Mouse (Mus musculus) lung, embryonic 15.5 days (tissue): ENCODE data around the gene Lrrc7. TPM values are rescaled to one million over a fixed set of nuclear protein-coding genes. Genes with fewer than 3 reads are reported as not detected.
"Not testable (repeated sequence)": the region's sequence is repeated elsewhere in the genome, so short reads cannot be mapped to it uniquely, and the experiment has no call there.

Experiments
- ATAC-seq: fragments of 200-750 bp; cut with Nextera tagmentation; 2 replicates; pipeline ENCODE4 v1.8.0; 2017; ENCODE audit warnings: moderate number of reproducible peaks, borderline replicate concordance; ENCODE audit not compliant: low FRiP score, low TSS enrichment; ENCODE audit errors: extremely low read depth
- H3K27ac ChIP-seq: fragments of 300-500 bp; sonication (generic); 2 replicates; pipeline ENCODE4 v1.5.1; 2015; ENCODE audit warnings: moderate library complexity, mild to moderate bottlenecking, inconsistent platforms
- H3K27me3 ChIP-seq: fragments of 300-500 bp; sonication (generic); 2 replicates; pipeline ENCODE4 v1.6.1; 2015; ENCODE audit warnings: inconsistent platforms
- H3K36me3 ChIP-seq: fragments of 300-500 bp; sonication (generic); 2 replicates; pipeline ENCODE4 v1.6.1; 2015; ENCODE audit warnings: inconsistent platforms
- H3K4me1 ChIP-seq: fragments of 300-500 bp; sonication (generic); 2 replicates; pipeline ENCODE4 v1.6.1; 2015; ENCODE audit warnings: inconsistent platforms
- H3K4me2 ChIP-seq: fragments of 300-500 bp; sonication (generic); 2 replicates; pipeline ENCODE4 v1.6.1; 2015; ENCODE audit warnings: inconsistent platforms, mild to moderate bottlenecking, moderate library complexity
- H3K4me3 ChIP-seq: fragments of 300-500 bp; sonication (generic); 2 replicates; pipeline ENCODE4 v1.5.1; 2015; ENCODE audit warnings: mild to moderate bottlenecking, inconsistent platforms
- H3K9ac ChIP-seq: fragments of 300-500 bp; sonication (generic); 2 replicates; pipeline ENCODE4 v1.6.1; 2015; ENCODE audit warnings: inconsistent platforms
- H3K9me3 ChIP-seq: fragments of 300-500 bp; sonication (generic); 2 replicates; pipeline ENCODE4 v1.6.1; 2016; ENCODE audit warnings: inconsistent platforms
- WGBS: fragments of 180-500 bp; shearing (Covaris S2); methylation state at CpG from one replicate; pipeline ENCODE4 v1.1.7; 2015; 5-methylcytosine and 5-hydroxymethylcytosine counted together
- polyA plus RNA-seq: library from polyadenylated mRNA; unstranded; fragments of >200 nt; fragmentation: Nextera tagmentation; extraction: Ambion mirVana; gene quantifications from 2 replicates; pipeline ENCODE4 v1.2.1, GENCODE M21; 2015

Lrrc7 gene
- polyA plus RNA-seq, 1 experiment from 2014 or later, result 0.17 TPM

DNA sequence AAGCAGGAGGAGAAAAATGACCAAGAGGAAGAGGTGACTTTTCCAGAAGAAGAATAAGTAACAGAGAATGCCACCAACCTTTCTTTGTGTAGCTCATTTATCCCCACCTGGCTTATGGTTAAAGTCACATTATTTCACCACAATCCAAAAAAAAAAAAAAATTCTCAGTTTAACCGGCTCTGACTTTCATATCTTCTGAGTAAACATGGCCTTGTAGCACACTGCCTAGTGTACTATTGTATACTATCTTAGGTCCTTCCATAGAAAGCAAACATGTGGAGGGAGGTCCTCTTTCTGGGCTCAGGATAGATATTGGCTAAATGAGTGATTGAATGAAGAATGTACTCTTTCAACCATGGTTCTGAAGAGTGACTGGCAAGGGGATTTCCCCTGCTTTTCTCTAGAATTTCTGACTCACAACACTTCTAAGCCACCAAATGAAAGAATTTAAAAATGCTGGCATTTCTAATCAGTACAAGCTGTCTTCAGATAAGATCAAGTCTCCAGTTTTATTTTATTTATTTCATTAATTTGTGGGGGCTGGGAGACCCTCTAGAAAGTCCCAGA is 400.0 kb downstream of the Lrrc7 start:
- no peaks in the 10 kb centered on the region for H3K27me3 ChIP-seq
- no peaks in the 10 kb centered on the region for H3K36me3 ChIP-seq
- H3K4me1 ChIP-seq, result no peaks in the 10 kb centered on the region
- no peak overlapping the region for H3K9ac ChIP-seq
- no peak overlapping the region for H3K27ac ChIP-seq
- WGBS, result 73% methylated on average over 1 of the region's 1 CpGs
- ATAC-seq, result no peak
- no peak overlapping the region for H3K4me3 ChIP-seq
- H3K4me2 ChIP-seq, result no peak overlapping the region
- no peaks in the 10 kb centered on the region for H3K9me3 ChIP-seq

DNA sequence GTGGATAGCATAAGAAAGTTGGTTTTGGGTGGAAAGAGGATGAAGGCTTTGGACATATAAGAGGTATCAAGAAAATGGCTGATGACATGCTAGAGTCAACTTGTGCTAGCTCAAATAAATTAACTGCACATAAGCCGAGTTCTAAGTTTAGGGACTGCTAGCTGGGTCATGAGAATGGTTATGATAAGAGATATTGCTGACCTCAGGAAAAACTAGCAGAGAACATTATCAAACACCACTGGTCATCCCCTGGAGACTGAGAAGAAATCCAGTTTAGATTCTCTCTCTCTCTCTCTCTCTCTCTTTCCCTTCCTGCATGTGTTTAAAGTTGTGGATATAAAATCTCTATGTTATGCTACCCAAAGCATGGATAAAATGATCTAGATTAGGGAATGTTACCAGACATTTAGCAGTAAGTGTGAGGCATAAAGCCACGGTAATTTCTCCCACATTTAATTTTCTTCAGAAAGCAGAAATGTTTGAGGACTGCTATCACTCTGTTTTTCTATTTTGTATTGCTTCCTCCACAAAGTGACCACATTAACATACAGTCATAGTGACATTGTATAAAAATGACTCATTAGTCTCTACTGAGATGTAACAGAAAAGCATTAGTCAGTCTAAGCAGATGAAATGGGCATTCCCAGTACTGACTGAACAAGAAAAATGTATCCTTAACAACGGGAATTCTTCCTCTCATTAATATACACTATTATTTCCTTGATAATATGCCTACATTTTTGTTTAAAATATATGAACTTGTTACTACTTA is 406.3 kb downstream of the Lrrc7 start:
- 62% methylated on average over 3 of the region's 3 CpGs for WGBS
- ATAC-seq, result no peak

GRCm38 (mm10) chr3:158154134-158154533 is 407.9 kb downstream of the Lrrc7 start:
- Histone ChIP-seq H3K9ac (no peak overlapping the region), H3K9me3 (no peaks in the 10 kb centered on the region), H3K27ac (no peak overlapping the region), H3K4me1 (no peaks in the 10 kb centered on the region), H3K27me3 (no peaks in the 10 kb centered on the region), H3K4me2 (no peak overlapping the region), H3K36me3 (no peaks in the 10 kb centered on the region), H3K4me3 (no peak overlapping the region)
- no peak for ATAC-seq
- whole genome bisulfite sequencing, result 81% methylated on average over 3 of the region's 3 CpGs

More for the DNA sequence above, 406.3 kb downstream of the Lrrc7 start:
- H3K9ac ChIP-seq, result no peak overlapping the region
- H3K4me1 ChIP-seq, result no peaks in the 10 kb centered on the region
- H3K9me3 ChIP-seq, result no peaks in the 10 kb centered on the region
- H3K4me2 ChIP-seq, result no peak overlapping the region
- no peaks in the 10 kb centered on the region for H3K36me3 ChIP-seq
- H3K27ac ChIP-seq, result no peak overlapping the region
- no peak overlapping the region for H3K4me3 ChIP-seq
- no peaks in the 10 kb centered on the region for H3K27me3 ChIP-seq

DNA sequence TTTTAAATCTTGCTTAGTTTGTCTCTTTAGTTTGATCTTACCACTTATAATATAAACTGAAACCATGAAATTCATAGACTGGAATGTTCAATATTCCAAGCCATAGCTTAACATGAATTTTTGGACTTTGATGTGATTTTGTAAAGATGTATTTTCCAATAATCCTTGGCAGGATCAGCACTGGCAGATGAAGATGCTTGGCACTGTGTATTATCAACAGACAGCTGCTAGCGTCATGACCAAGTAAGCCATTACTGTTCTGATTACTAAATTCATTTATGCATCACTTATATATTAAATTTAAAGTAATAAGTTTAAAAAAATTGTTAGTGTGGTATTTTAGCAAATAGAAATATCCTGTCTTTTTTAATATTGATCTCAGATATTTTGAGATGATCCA is 413.0 kb downstream of the Lrrc7 start:
- no peak overlapping the region for H3K4me2 ChIP-seq
- H3K9me3 ChIP-seq, result no peaks in the 10 kb centered on the region
- H3K4me3 ChIP-seq, result no peak overlapping the region
- H3K4me1 ChIP-seq, result no peaks in the 10 kb centered on the region
- no peaks in the 10 kb centered on the region for H3K27me3 ChIP-seq
- no peaks in the 10 kb centered on the region for H3K36me3 ChIP-seq
- H3K9ac ChIP-seq, result no peak overlapping the region
- WGBS, result 83% methylated on average over 1 of the region's 1 CpGs
- no peak overlapping the region for H3K27ac ChIP-seq
- ATAC-seq, result no peak

DNA sequence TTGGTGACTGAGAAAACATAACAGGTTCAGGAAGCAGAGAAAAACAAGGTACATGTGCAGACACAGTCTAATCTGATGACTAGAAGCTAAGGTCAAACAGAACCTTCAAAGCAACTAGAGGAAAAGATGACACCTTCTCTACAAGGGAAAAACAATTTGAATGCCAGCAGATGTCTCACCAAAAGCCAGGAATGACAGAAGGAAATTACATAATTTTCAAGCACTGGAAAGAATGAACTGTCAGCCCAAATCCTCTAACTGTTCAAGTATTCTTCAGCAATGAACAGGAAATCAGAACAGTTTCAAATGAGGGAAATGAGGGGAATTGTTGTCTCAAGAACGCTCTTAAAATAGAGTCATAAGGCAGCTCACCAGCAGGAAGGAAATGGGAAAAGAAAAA is 421.4 kb downstream of the Lrrc7 start:
- no peak overlapping the region for H3K4me3 ChIP-seq
- ATAC-seq, result no peak

GRCm38 (mm10) chr3:158137796-158138195 is 424.2 kb downstream of the Lrrc7 start:
- Histone ChIP-seq H3K4me2 (no peak overlapping the region), H3K9me3 (no peaks in the 10 kb centered on the region), H3K27ac (no peak overlapping the region), H3K36me3 (no peaks in the 10 kb centered on the region), H3K4me1 (no peaks in the 10 kb centered on the region), H3K9ac (no peak overlapping the region), H3K27me3 (no peaks in the 10 kb centered on the region), H3K4me3 (no peak overlapping the region)
- ATAC-seq, result no peak
- WGBS, result 10% methylated on average over 6 of the region's 6 CpGs

More for the DNA sequence above, 421.4 kb downstream of the Lrrc7 start:
- no peaks in the 10 kb centered on the region for H3K9me3 ChIP-seq
- H3K4me1 ChIP-seq, result no peaks in the 10 kb centered on the region
- H3K36me3 ChIP-seq, result no peaks in the 10 kb centered on the region
- H3K27me3 ChIP-seq, result no peaks in the 10 kb centered on the region
- H3K4me2 ChIP-seq, result no peak overlapping the region
- no peak overlapping the region for H3K27ac ChIP-seq
- WGBS, result 61% methylated on average over 1 of the region's 1 CpGs
- H3K9ac ChIP-seq, result no peak overlapping the region

- H3K27ac ChIP-seq, result no peak overlapping the region
- H3K27me3 ChIP-seq, result no peaks in the 10 kb centered on the region
- no peak overlapping the region for H3K4me2 ChIP-seq
- no peak overlapping the region for H3K9ac ChIP-seq
- no peak for ATAC-seq
- H3K4me1 ChIP-seq, result no peaks in the 10 kb centered on the region
- H3K9me3 ChIP-seq, result no peaks in the 10 kb centered on the region
- no peak overlapping the region for H3K4me3 ChIP-seq
- H3K36me3 ChIP-seq, result no peaks in the 10 kb centered on the region
- WGBS, result 64% methylated on average over 4 of the region's 4 CpGs
Measured at GRCm38 (mm10) chr3:158131672-158132071, 430.3 kb downstream of the Lrrc7 start.

DNA sequence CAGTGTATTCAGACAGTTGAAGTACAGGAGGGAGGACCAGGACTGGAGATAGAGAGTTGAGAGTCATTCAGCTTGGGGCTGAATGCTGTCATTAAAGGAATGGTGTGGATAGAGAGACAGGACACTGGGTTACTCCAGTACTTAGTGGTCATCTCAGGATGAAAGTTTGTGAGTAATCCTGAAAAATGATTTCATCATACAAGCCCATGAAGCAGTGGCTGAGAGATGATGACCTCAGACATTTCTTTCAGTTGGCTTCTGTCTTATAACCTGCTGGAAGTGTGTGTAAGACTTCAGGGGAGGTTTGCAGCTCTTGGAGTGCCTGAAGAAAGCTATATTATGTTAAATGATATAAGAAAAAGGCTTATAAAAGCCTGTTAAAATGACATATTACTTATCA is 430.8 kb downstream of the Lrrc7 start:
- ATAC-seq, result no peak
- Histone ChIP-seq H3K27me3 (no peaks in the 10 kb centered on the region), H3K9me3 (no peaks in the 10 kb centered on the region), H3K4me1 (no peaks in the 10 kb centered on the region), H3K36me3 (no peaks in the 10 kb centered on the region), H3K4me2 (no peak overlapping the region), H3K27ac (no peak overlapping the region), H3K9ac (no peak overlapping the region), H3K4me3 (no peak overlapping the region)

DNA sequence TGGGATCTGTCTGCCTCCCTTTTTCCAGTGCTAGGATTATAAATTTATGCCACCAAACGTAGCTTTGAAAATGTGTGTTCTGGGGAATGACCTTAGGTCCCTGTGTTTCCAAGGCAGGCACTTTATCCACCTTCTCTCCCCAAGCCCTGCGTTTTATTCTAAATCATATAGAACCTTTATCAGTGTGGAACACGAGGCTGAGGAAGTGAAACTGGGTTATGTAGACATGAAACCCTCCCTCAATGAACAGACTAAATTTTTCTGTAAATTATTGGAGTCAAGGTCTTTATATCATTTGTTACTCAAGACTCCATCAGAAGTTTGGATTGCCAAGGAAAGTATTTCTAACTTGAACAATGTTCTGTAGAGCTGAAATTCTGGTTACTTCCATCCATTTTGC is 439.1 kb downstream of the Lrrc7 start:
- Histone ChIP-seq H3K9me3 (no peaks in the 10 kb centered on the region), H3K9ac (no peak overlapping the region), H3K27me3 (no peaks in the 10 kb centered on the region), H3K36me3 (no peaks in the 10 kb centered on the region), H3K4me2 (no peak overlapping the region), H3K27ac (no peak overlapping the region), H3K4me1 (no peaks in the 10 kb centered on the region), H3K4me3 (no peak overlapping the region)
- WGBS, result 48% methylated on average over 3 of the region's 3 CpGs
- no peak for ATAC-seq

DNA sequence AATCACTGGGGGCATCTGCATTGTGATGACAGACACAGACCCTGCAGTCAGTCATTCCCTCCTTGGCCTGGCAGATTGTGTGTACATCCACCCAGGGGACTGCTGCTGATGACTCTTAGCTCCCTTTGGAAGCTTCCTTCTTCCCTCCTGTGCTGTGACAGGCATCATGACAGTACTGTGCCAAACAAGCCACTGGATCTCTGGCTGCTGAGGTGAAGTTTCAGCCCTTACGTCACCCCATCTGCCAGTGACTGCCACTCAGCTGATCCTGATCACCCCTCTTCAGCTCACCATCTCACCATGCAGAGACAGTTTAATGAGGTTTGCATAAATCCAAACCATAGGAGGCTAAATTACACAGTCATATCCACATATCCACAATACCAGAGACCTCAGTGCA is 456.8 kb downstream of the Lrrc7 start:
- no peaks in the 10 kb centered on the region for H3K9me3 ChIP-seq
- H3K4me2 ChIP-seq, result no peak overlapping the region
- H3K36me3 ChIP-seq, result no peaks in the 10 kb centered on the region
- no peaks in the 10 kb centered on the region for H3K4me1 ChIP-seq
- no peak overlapping the region for H3K4me3 ChIP-seq
- H3K27ac ChIP-seq, result no peak overlapping the region
- WGBS, result 68% methylated on average over 1 of the region's 1 CpGs
- H3K27me3 ChIP-seq, result no peaks in the 10 kb centered on the region
- no peak for ATAC-seq
- no peak overlapping the region for H3K9ac ChIP-seq

- no peak for ATAC-seq
- 66% methylated on average over 2 of the region's 2 CpGs for WGBS
- Histone ChIP-seq H3K4me3 (no peak overlapping the region), H3K9me3 (no peaks in the 10 kb centered on the region), H3K27ac (no peak overlapping the region), H3K4me1 (no peaks in the 10 kb centered on the region), H3K27me3 (no peaks in the 10 kb centered on the region), H3K9ac (no peak overlapping the region), H3K4me2 (no peak overlapping the region), H3K36me3 (no peaks in the 10 kb centered on the region)
Measured at GRCm38 (mm10) chr3:158103467-158103866, 458.6 kb downstream of the Lrrc7 start.

DNA sequence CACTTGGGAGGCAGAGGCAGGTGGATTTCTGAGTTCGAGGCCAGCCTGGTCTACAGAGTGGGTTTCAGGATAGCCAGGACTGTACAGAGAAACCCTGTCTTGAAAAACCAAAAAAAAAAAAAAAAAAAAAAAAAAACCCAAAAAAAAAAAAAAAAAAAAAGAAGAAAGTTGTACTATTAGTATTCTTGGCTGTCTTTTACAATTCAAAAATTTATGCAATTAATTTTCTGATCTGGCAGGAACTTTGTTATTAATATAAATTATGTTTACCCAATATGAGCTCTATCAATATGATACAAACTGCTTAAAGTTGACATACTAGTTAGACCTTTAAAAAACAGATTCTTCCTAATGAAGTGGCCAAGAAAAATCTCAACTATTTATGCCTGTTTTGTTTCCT is 459.5 kb downstream of the Lrrc7 start:
- WGBS, result 52% methylated on average over 1 of the region's 1 CpGs
- not testable (repeated sequence) for ATAC-seq, H3K4me2 ChIP-seq, H3K36me3 ChIP-seq, H3K27me3 ChIP-seq, H3K27ac ChIP-seq, H3K4me3 ChIP-seq, H3K9ac ChIP-seq, H3K4me1 ChIP-seq, H3K9me3 ChIP-seq
